Mouse (Mus musculus): ENCODE data around the gene Rnf157.

DNA sequence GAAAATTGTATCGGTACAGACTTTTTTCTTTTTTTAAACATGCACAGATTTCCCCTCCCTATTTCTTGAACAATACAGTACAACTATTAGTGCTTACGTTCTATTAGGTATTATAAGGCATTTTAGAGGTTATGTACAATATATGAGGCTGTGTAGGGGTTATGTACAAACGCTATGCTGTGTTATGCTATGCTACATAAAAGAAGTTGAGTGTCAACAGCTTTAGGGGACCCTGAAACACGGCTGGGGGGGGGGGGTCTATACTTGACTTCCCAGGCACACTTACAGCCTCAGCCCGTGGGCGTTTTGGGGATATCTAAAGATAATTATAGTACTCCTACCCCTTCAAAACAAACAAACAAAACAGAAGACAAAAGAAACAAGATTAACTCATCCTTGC lies 19.3 kb upstream of the Rnf157 start:
- TF ChIP-seq CTCF (IDR thresholded peaks at IDR 0.05; ENCODE audit: extremely low read depth, insufficient read depth, low read length) (no peak), POLR2A (IDR thresholded peaks at IDR 0.05; ENCODE audit: extremely low read depth, insufficient read depth, low read length) (no peak)

Measured in cortical plate, adult 2 months (tissue).